Mouse (Mus musculus) urinary bladder, postnatal 25 days (tissue): ENCODE data around the gene Snrk.
A peak's percentile ranks its signal among the peaks of the same experiment; 100 is the strongest.

Source experiments
- DNase-seq: peaks from one replicate; pipeline ENCODE4 v3.0.0; 2022; ENCODE audit warnings: low spot score

Gene Snrk

GRCm38 (mm10) chr9:122107701-122108375 is 9.2 kb upstream of the Snrk start:
- no peak for DNase-seq

GRCm38 (mm10) chr9:122109553-122110225 is 7.4 kb upstream of the Snrk start:
- DNase-seq = no peak

- no peak for DNase-seq
These were observed 6.6 kb upstream of the Snrk start for GRCm38 (mm10) chr9:122110508-122110907.

GRCm38 (mm10) chr9:122110921-122111320 is 6.1 kb upstream of the Snrk start:
- no peak for DNase-seq

- no peak for DNase-seq
These were observed 1.5 kb upstream of the Snrk start for GRCm38 (mm10) chr9:122115552-122115951.

- no peak for DNase-seq
These were observed 707 bp upstream of the Snrk start for GRCm38 (mm10) chr9:122116359-122116758.

GRCm38 (mm10) chr9:122117692-122118529 is 845 bp downstream of the Snrk start:
- DNase-seq = peak; percentile 31

GRCm38 (mm10) chr9:122120089-122120488 is 3.0 kb downstream of the Snrk start:
- no peak for DNase-seq

GRCm38 (mm10) chr9:122122113-122122512 is 5.0 kb downstream of the Snrk start:
- DNase-seq = no peak

GRCm38 (mm10) chr9:122123181-122123580 is 6.1 kb downstream of the Snrk start:
- DNase-seq = no peak

- DNase-seq = no peak
These were observed 8.7 kb downstream of the Snrk start for GRCm38 (mm10) chr9:122125723-122126290.

GRCm38 (mm10) chr9:122126790-122127189 is 9.7 kb downstream of the Snrk start:
- no peak for DNase-seq

GRCm38 (mm10) chr9:122127271-122127785 is 10.3 kb downstream of the Snrk start:
- DNase-seq = no peak

GRCm38 (mm10) chr9:122128686-122129085 is 11.6 kb downstream of the Snrk start:
- no peak for DNase-seq

- no peak for DNase-seq
These were observed 13.6 kb downstream of the Snrk start for GRCm38 (mm10) chr9:122130666-122131065.

- no peak for DNase-seq
These were observed 15.1 kb downstream of the Snrk start for GRCm38 (mm10) chr9:122132145-122132544.

- no peak for DNase-seq
These were observed 18.2 kb downstream of the Snrk start for GRCm38 (mm10) chr9:122135095-122135884.

- no peak for DNase-seq
These were observed 18.8 kb downstream of the Snrk start for GRCm38 (mm10) chr9:122135885-122136170.

GRCm38 (mm10) chr9:122137960-122138359 is 20.9 kb downstream of the Snrk start:
- no peak for DNase-seq

- DNase-seq = no peak
These were observed 21.4 kb downstream of the Snrk start for GRCm38 (mm10) chr9:122138371-122139029.

GRCm38 (mm10) chr9:122139236-122139635 is 22.2 kb downstream of the Snrk start:
- no peak for DNase-seq
